Mouse (Mus musculus): ENCODE data around the gene Clcnkb. TPM values are rescaled to one million over a fixed set of nuclear protein-coding genes. Genes with fewer than 3 reads are reported as not detected.

Gene Clcnkb
- polyA plus RNA-seq, 1 experiment from 2014 or later: 1.2 TPM

GRCm38 (mm10) chr4:141423691-141424431 is 8.0 kb upstream of the Clcnkb start:
- DNase-seq (ENCODE audit: low read depth, low spot score): no peak
- no peaks in the 10 kb centered on the region for H3K27me3 ChIP-seq
- ChIA-PET CTCF (no interaction called here), POLR2A (no interaction called here)
- no peak for ATAC-seq
- no peak for TF ChIP-seq CTCF (IDR thresholded peaks at IDR 0.05)
- in situ Hi-C loops (cut with MboI; ENCODE audit: low pct_unique_long_range_greater_than_20kb): no loop called here

GRCm38 (mm10) chr4:141423288-141423687 is 7.5 kb upstream of the Clcnkb start:
- no peak for TF ChIP-seq CTCF (IDR thresholded peaks at IDR 0.05)
- POLR2A ChIA-PET: no interaction called here
- CTCF ChIA-PET: interaction anchor here (1.3 kb wide), 1 partner anchor 18 kb away, joined by 3 read pairs; no protein-coding TSS in a partner anchor
- ATAC-seq (no peak), DNase-seq (ENCODE audit: low read depth, low spot score) (no peak)
- in situ Hi-C loops (cut with MboI; ENCODE audit: low pct_unique_long_range_greater_than_20kb): no loop called here
- H3K27me3 ChIP-seq: no peaks in the 10 kb centered on the region

GRCm38 (mm10) chr4:141422841-141423240 is 7.0 kb upstream of the Clcnkb start:
- in situ Hi-C loops (cut with MboI; ENCODE audit: low pct_unique_long_range_greater_than_20kb): no loop called here
- ChIA-PET POLR2A (no interaction called here), CTCF (interaction anchor here (1.3 kb wide), 1 partner anchor 17 kb away, joined by 3 read pairs; no protein-coding TSS in a partner anchor)
- DNase-seq (ENCODE audit: low read depth, low spot score): no peak
- H3K27me3 ChIP-seq: no peaks in the 10 kb centered on the region
- no peak for ATAC-seq
- no peak for TF ChIP-seq CTCF (IDR thresholded peaks at IDR 0.05)

- H3K27me3 ChIP-seq: no peaks in the 10 kb centered on the region
- DNase-seq (ENCODE audit: low read depth, low spot score) (no peak), ATAC-seq (no peak)
- POLR2A ChIA-PET: no interaction called here
- in situ Hi-C loops (cut with MboI; ENCODE audit: low pct_unique_long_range_greater_than_20kb): no loop called here
- CTCF ChIA-PET: interaction anchor here (1.4 to 1.7 kb wide), 2 partner anchors 10 to 16 kb away, joined by 3 to 4 read pairs; no protein-coding TSS in a partner anchor
- TF ChIP-seq CTCF (IDR thresholded peaks at IDR 0.05): no peak
Measured at GRCm38 (mm10) chr4:141421423-141421822, 5.6 kb upstream of the Clcnkb start.

- in situ Hi-C loops (cut with MboI; ENCODE audit: low pct_unique_long_range_greater_than_20kb): no loop called here
- ATAC-seq (no peak), DNase-seq (ENCODE audit: low read depth, low spot score) (no peak)
- no peaks in the 10 kb centered on the region for H3K27me3 ChIP-seq
- ChIA-PET POLR2A (no interaction called here), CTCF (interaction anchor here (1.4 to 1.7 kb wide), 2 partner anchors 10 to 16 kb away, joined by 3 to 4 read pairs; no protein-coding TSS in a partner anchor)
- no peak for TF ChIP-seq CTCF (IDR thresholded peaks at IDR 0.05)
Measured at GRCm38 (mm10) chr4:141420886-141421285, 5.1 kb upstream of the Clcnkb start.

GRCm38 (mm10) chr4:141420192-141420829 is 4.5 kb upstream of the Clcnkb start, which contains the start of gene Hspb7:
Gene Hspb7, plus strand, starts transcription at chr4:141420779.
- ChIA-PET POLR2A (no interaction called here), CTCF (interaction anchor here (1.4 to 1.7 kb wide), 2 partner anchors 11 to 15 kb away, joined by 3 to 4 read pairs; no protein-coding TSS in a partner anchor)
- H3K27me3 ChIP-seq: no peaks in the 10 kb centered on the region
- DNase-seq (ENCODE audit: low read depth, low spot score): no peak
- no peak for ATAC-seq
- no peak for TF ChIP-seq CTCF (IDR thresholded peaks at IDR 0.05)
- in situ Hi-C loops (cut with MboI; ENCODE audit: low pct_unique_long_range_greater_than_20kb): no loop called here

GRCm38 (mm10) chr4:141419398-141420191 is 3.8 kb upstream of the Clcnkb start:
- no peak for ATAC-seq
- CTCF ChIA-PET: no interaction called here
- no peak for DNase-seq (ENCODE audit: low read depth, low spot score)
- in situ Hi-C loops (cut with MboI; ENCODE audit: low pct_unique_long_range_greater_than_20kb): no loop called here
- H3K27me3 ChIP-seq: no peaks in the 10 kb centered on the region
- POLR2A ChIA-PET: no interaction called here
- no peak for TF ChIP-seq CTCF (IDR thresholded peaks at IDR 0.05)

GRCm38 (mm10) chr4:141411430-141411992 is 4.3 kb downstream of the Clcnkb start:
- in situ Hi-C loops (cut with MboI; ENCODE audit: low pct_unique_long_range_greater_than_20kb): no loop called here
- ATAC-seq (no peak), DNase-seq (ENCODE audit: low read depth, low spot score) (no peak)
- TF ChIP-seq CTCF (IDR thresholded peaks at IDR 0.05): no peak
- CTCF ChIA-PET: no interaction called here
- POLR2A ChIA-PET: no interaction called here
- no peaks in the 10 kb centered on the region for H3K27me3 ChIP-seq

GRCm38 (mm10) chr4:141408577-141408976 is 7.2 kb downstream of the Clcnkb start:
- ChIA-PET POLR2A (no interaction called here), CTCF (no interaction called here)
- no peak for DNase-seq (ENCODE audit: low read depth, low spot score)
- no peaks in the 10 kb centered on the region for H3K27me3 ChIP-seq
- in situ Hi-C loops (cut with MboI; ENCODE audit: low pct_unique_long_range_greater_than_20kb): loop anchor here (5.0 to 10.0 kb wide), 2 partner anchors 66 to 159 kb away; no protein-coding TSS in a partner anchor
- TF ChIP-seq CTCF (IDR thresholded peaks at IDR 0.05): no peak
- no peak for ATAC-seq
